Mouse (Mus musculus): ENCODE results near the gene Fkbp15. TPM values are rescaled to one million over a fixed set of nuclear protein-coding genes. Genes with fewer than 3 reads are reported as not detected.
A peak's percentile ranks its signal among the peaks of the same experiment; 100 is the strongest.

The Fkbp15 gene
- total RNA-seq, 2 experiments from 2014 or later = 12.6 TPM

GRCm38 (mm10) chr4:62262276-62262675 is 98.1 kb downstream of the Fkbp15 start, which contains the start of gene Slc31a2:
Slc31a2 (plus strand) TSS chr4:62262562.
- Histone ChIP-seq H3K27ac (no peak within 1 kb of the TSS; the same call in 1 of the 2 replicates), H3K4me3 (no peak within 1 kb of the TSS)
- no peak for TF ChIP-seq CTCF (IDR thresholded peaks at IDR 0.05)
- no peak for DNase-seq
- intact Hi-C loops (cut with DNase I) = no loop called here

- Histone ChIP-seq H3K4me3 (no peak overlapping the region), H3K27ac (no peak overlapping the region)
- TF ChIP-seq CTCF (IDR thresholded peaks at IDR 0.05) = no peak
- peak; percentile 34 for DNase-seq
- intact Hi-C loops (cut with DNase I) = no loop called here
Measured at GRCm38 (mm10) chr4:62256931-62257330, 103.4 kb downstream of the Fkbp15 start.

- intact Hi-C loops (cut with DNase I) = no loop called here
- H3K4me3 ChIP-seq = no peak overlapping the region
- no peak overlapping the region for H3K27ac ChIP-seq
- TF ChIP-seq CTCF (IDR thresholded peaks at IDR 0.05) = no peak
- DNase-seq = no peak
Measured at GRCm38 (mm10) chr4:62254551-62254950, 105.8 kb downstream of the Fkbp15 start.

- Histone ChIP-seq H3K4me3 (no peak overlapping the region), H3K27ac (no peak overlapping the region)
- no peak for TF ChIP-seq CTCF (IDR thresholded peaks at IDR 0.05)
- no peak for DNase-seq
- intact Hi-C loops (cut with DNase I) = no loop called here
Measured at GRCm38 (mm10) chr4:62251776-62252175, 108.6 kb downstream of the Fkbp15 start.

- Histone ChIP-seq H3K27ac (no peak overlapping the region), H3K4me3 (no peak overlapping the region)
- DNase-seq = no peak
- peak; percentile 14; the same call in 1 of the 2 replicates for TF ChIP-seq CTCF (IDR thresholded peaks at IDR 0.05)
- intact Hi-C loops (cut with DNase I) = no loop called here
Measured at GRCm38 (mm10) chr4:62250896-62251544, 109.3 kb downstream of the Fkbp15 start.

Other genes starting within 250 kb of the Fkbp15 start
- gene Mup21, start 209.7 kb downstream of the Fkbp15 start, total RNA-seq (2021) = not detected
- gene Zfp37, start 129.5 kb downstream of the Fkbp15 start, total RNA-seq (2021) = 1 to 10 TPM; 1.2 to 1.3 TPM
- 1 to 10 TPM; 5.8 to 8.9 TPM for gene Slc31a2, start 98.0 kb downstream of the Fkbp15 start, total RNA-seq (2021)
- 10 to 100 TPM in 1 of 2 experiments, 1 to 10 TPM in 1; 9.7 to 12.0 TPM for gene Slc31a1, start 179 bp upstream of the Fkbp15 start, total RNA-seq (2021)
- 10 to 100 TPM; 46.8 to 50.0 TPM for gene Cdc26, start 48.1 kb upstream of the Fkbp15 start, total RNA-seq (2021)
- gene Prpf4, start 48.2 kb upstream of the Fkbp15 start, total RNA-seq (2021) = 10 to 100 TPM; 15.8 to 17.5 TPM
- gene Rnf183, start 74.7 kb upstream of the Fkbp15 start, total RNA-seq (2021) = not detected
- gene Wdr31, start 110.3 kb upstream of the Fkbp15 start, total RNA-seq (2021) = under 1 TPM; 0.26 to 0.28 TPM
- gene Bspry, start 119.5 kb upstream of the Fkbp15 start, total RNA-seq (2021) = not detected
- 1 to 10 TPM; 1.3 to 1.6 TPM for gene Hdhd3, start 142.9 kb upstream of the Fkbp15 start, total RNA-seq (2021)
- 10 to 100 TPM; 21.7 to 32.8 TPM for gene Alad, start 159.4 kb upstream of the Fkbp15 start, total RNA-seq (2021)
- gene Pole3, start 164.5 kb upstream of the Fkbp15 start, total RNA-seq (2021) = 10 to 100 TPM; 15.5 to 18.5 TPM
- gene 4933430I17Rik, start 164.8 kb upstream of the Fkbp15 start, total RNA-seq (2021) = under 1 TPM in 1 of 2 experiments, not detected in 1; 0.17 TPM
- 10 to 100 TPM in 1 of 2 experiments, 1 to 10 TPM in 1; 8.6 to 10.3 TPM for gene Rgs3, start 199.3 kb upstream of the Fkbp15 start, total RNA-seq (2021)